Mouse (Mus musculus) heart, postnatal 0 days (tissue): ENCODE measurements at regions not wholly inside any gene's neighbourhood (a gene's known extent, or its start where the extent isn't known, plus 50 kb on each side); places are given as distances from the start of the nearest gene placed in this dataset.

Source experiments
- CTCF ChIP-seq: IDR thresholded peaks from 2 replicates; pipeline ENCODE4 v1.5.1; 2016; ENCODE audit warnings: antibody characterized with exemption, control low read depth, low read depth
- EP300 ChIP-seq: IDR thresholded peaks from 2 replicates; pipeline ENCODE4 v1.6.1; 2016; ENCODE audit warnings: antibody characterized with exemption, low read depth

- TF ChIP-seq EP300 (no peak), CTCF (peak; percentile 92)
These were observed 108.4 kb upstream of the Spata13 start for GRCm38 (mm10) chr14:60525284-60525962.
